Mouse (Mus musculus) frontal cortex, postnatal 25 days (tissue): Measurements from ENCODE around the gene Ctnna3.
"Not testable (repeated sequence)": the region's sequence is repeated elsewhere in the genome, so short reads cannot be mapped to it uniquely, and the experiment has no call there.

Source experiments
- DNase-seq, 2 experiments: peaks; one replicate each; pipeline ENCODE4 v3.0.0; 2022; ENCODE audit warnings: low spot score in 2 of 2

Ctnna3 gene

GRCm38 (mm10) chr10:64892458-64892857 is 1462.6 kb downstream of the Ctnna3 start:
- DNase-seq = no peak

- no peak for DNase-seq
Observed at GRCm38 (mm10) chr10:64898739-64899138, 1468.8 kb downstream of the Ctnna3 start.

- no peak for DNase-seq
Observed at GRCm38 (mm10) chr10:64901726-64902125, 1471.8 kb downstream of the Ctnna3 start.

- DNase-seq = no peak
Observed at GRCm38 (mm10) chr10:64940975-64941374, 1511.1 kb downstream of the Ctnna3 start.

- no peak for DNase-seq
Observed at GRCm38 (mm10) chr10:64958391-64958790, 1528.5 kb downstream of the Ctnna3 start.

- DNase-seq = no peak
Observed at GRCm38 (mm10) chr10:64992871-64993270, 1563.0 kb downstream of the Ctnna3 start.

- DNase-seq = no peak
Observed at GRCm38 (mm10) chr10:65013525-65013924, 1583.6 kb downstream of the Ctnna3 start.

- no peak for DNase-seq
Observed at GRCm38 (mm10) chr10:65022667-65023066, 1592.8 kb downstream of the Ctnna3 start.

GRCm38 (mm10) chr10:65033516-65033915 is 1603.6 kb downstream of the Ctnna3 start:
- DNase-seq = not testable (repeated sequence)
